Mouse (Mus musculus): Measurements from ENCODE around the gene Nt5c3b. TPM values are rescaled to one million over a fixed set of nuclear protein-coding genes. Genes with fewer than 3 reads are reported as not detected.

The Nt5c3b gene
- total and polyA plus RNA-seq, 2 experiments from 2014 or later: 63.0 to 113 TPM

DNA sequence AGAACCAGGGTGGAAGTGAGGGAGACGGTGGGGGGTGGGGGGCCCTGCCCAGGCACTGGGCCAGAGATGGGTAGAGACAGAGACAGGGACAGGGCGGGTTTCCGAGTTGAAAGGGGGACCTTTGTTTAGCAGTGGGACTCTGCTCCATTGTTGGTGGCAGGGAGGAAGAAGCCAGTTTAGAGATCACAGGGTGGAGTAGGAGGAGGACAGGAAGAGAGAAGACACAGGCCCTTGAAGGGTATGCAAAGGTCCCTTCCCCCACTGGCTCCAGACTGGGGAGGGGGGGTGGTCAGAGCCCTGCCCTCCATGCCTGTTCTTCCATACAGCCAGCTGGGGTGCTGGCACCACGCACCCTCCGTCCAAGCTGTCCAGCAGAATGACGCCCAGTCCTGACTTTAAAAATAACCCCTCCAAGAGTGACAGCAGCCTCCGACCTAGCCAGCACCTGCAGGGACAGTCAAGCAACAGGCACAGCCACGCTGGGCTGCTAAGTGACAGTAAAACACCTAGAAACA, 51.6 kb downstream of the Nt5c3b start:
- no peak for DNase-seq
- Histone ChIP-seq H3K4me1 (ENCODE audit: insufficient read depth) (peaks cover 7% of the 10 kb centered on the region; the same call in 1 of the 2 replicates), H3K36me3 (ENCODE audit: insufficient read depth) (peaks cover 14% of the 10 kb centered on the region), H3K27me3 (ENCODE audit: insufficient read depth, low read length) (no peaks in the 10 kb centered on the region), H3K27ac (ENCODE audit: low read depth, low read length) (no peak overlapping the region), H3K9me3 (ENCODE audit: low read length) (no peaks in the 10 kb centered on the region), H3K9ac (no peak overlapping the region), H3K4me3 (ENCODE audit: low read depth, low read length) (no peak overlapping the region), H3K4me2 (ENCODE audit: low read depth) (no peak overlapping the region)
- TF ChIP-seq CTCF (IDR thresholded peaks at IDR 0.05; ENCODE audit: low read depth): no peak
- ATAC-seq: no peak
- WGBS: 48% methylated on average over 8 of the region's 8 CpGs

- Histone ChIP-seq H3K9ac (no peak overlapping the region), H3K27ac (ENCODE audit: low read depth, low read length) (no peak overlapping the region), H3K4me1 (ENCODE audit: insufficient read depth) (peaks cover 5% of the 10 kb centered on the region; the same call in 1 of the 2 replicates), H3K36me3 (ENCODE audit: insufficient read depth) (peaks cover 22% of the 10 kb centered on the region), H3K9me3 (ENCODE audit: low read length) (no peaks in the 10 kb centered on the region), H3K4me3 (ENCODE audit: low read depth, low read length) (no peak overlapping the region), H3K27me3 (ENCODE audit: insufficient read depth, low read length) (no peaks in the 10 kb centered on the region), H3K4me2 (ENCODE audit: low read depth) (no peak overlapping the region)
- WGBS: 79% methylated on average over 6 of the region's 6 CpGs
- ATAC-seq (no peak), DNase-seq (no peak)
- TF ChIP-seq CTCF (IDR thresholded peaks at IDR 0.05; ENCODE audit: low read depth): no peak
These were observed 53.0 kb downstream of the Nt5c3b start for GRCm38 (mm10) chr11:100388588-100388987.

DNA sequence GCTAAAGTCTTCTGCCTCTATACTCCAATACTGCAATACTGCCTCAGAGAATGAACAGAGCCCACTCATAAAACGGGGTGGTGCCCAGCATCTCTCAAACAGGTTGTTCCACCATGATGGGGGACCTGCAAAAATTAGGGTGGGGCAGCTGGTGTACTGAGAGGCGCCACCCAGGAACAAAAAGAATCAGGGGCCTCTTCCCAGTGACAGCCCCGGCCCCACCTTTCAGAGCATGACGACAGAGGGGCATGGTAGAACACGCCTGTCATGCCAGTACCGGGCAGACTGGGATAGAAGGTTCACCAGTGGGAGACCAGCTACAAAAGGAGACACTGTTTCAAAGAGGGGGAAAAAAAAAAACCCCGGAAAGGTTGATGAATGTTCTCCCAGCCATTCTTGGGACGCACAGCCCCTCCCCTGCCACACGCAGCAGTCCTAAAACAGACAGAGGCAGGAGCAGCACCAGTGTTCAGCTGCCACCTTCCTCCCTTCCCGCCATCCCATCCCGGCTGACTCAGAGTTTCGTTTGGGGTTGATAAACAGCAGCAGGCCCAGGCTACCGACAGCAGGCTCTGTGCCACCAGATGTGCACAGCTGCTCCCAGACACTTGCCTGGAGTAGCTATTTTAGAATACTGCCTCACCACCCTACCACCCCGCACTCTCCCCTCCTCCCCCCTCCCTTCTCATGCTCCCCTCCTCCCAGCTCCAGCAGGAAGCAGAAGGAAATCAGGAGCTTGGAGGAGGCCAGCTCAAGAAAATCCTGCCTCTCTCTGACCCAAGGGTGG, 53.8 kb downstream of the Nt5c3b start:
- ATAC-seq (peak; percentile 74), DNase-seq (peak; percentile 32)
- H3K9me3 ChIP-seq (ENCODE audit: low read length): no peaks in the 10 kb centered on the region

GRCm38 (mm10) chr11:100387111-100387510, 54.5 kb downstream of the Nt5c3b start:
- 89% methylated on average over 6 of the region's 6 CpGs for WGBS
- peaks cover 36% of the 10 kb centered on the region for H3K36me3 ChIP-seq (ENCODE audit: insufficient read depth)
- no peak overlapping the region for H3K27ac ChIP-seq (ENCODE audit: low read depth, low read length)
- H3K4me3 ChIP-seq (ENCODE audit: low read depth, low read length): no peak overlapping the region
- no peak for DNase-seq
- peaks cover 5% of the 10 kb centered on the region; the same call in 1 of the 2 replicates for H3K4me1 ChIP-seq (ENCODE audit: insufficient read depth)
- ATAC-seq: no peak
- TF ChIP-seq CTCF (IDR thresholded peaks at IDR 0.05; ENCODE audit: low read depth): no peak
- no peak overlapping the region for H3K4me2 ChIP-seq (ENCODE audit: low read depth)
- no peaks in the 10 kb centered on the region for H3K9me3 ChIP-seq (ENCODE audit: low read length)
- H3K27me3 ChIP-seq (ENCODE audit: insufficient read depth, low read length): no peaks in the 10 kb centered on the region
- H3K9ac ChIP-seq: no peak overlapping the region

More for the DNA sequence above, 53.8 kb downstream of the Nt5c3b start:
- Histone ChIP-seq H3K4me3 (ENCODE audit: low read depth, low read length) (no peak overlapping the region), H3K36me3 (ENCODE audit: insufficient read depth) (peaks cover 30% of the 10 kb centered on the region), H3K9ac (no peak overlapping the region), H3K27ac (ENCODE audit: low read depth, low read length) (no peak overlapping the region; the same call in 1 of the 2 replicates), H3K27me3 (ENCODE audit: insufficient read depth, low read length) (no peaks in the 10 kb centered on the region), H3K4me1 (ENCODE audit: insufficient read depth) (peaks cover 5% of the 10 kb centered on the region; the same call in 1 of the 2 replicates), H3K4me2 (ENCODE audit: low read depth) (no peak overlapping the region)
- TF ChIP-seq CTCF (IDR thresholded peaks at IDR 0.05; ENCODE audit: low read depth): no peak
- WGBS: 57% methylated on average over 14 of the region's 14 CpGs

- WGBS: 51% methylated on average over 5 of the region's 5 CpGs
- no peak for TF ChIP-seq CTCF (IDR thresholded peaks at IDR 0.05; ENCODE audit: low read depth)
These were observed 55.0 kb downstream of the Nt5c3b start for GRCm38 (mm10) chr11:100386586-100386985.

DNA sequence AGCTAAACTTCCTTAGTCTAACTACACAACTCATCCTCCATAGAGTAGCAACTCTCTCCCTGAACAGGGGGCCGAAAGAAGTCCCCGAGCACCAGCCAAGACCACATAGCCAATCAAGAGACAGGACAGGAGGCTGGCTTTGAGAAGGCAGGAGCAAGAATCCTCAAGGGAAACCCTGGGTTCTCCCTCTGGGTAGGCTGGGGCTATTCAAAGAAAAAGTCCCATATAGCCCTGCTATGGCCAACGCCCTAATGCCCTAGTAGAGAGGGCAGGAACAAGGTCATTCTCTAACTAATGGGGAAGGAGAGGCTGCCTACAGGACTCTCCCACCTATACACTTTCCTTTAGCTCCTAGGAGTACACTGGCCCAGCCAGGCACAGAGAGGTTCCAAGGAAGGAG, 56.6 kb downstream of the Nt5c3b start:
- Histone ChIP-seq H3K27ac (ENCODE audit: low read depth, low read length) (no peak overlapping the region), H3K27me3 (ENCODE audit: insufficient read depth, low read length) (no peaks in the 10 kb centered on the region), H3K4me3 (ENCODE audit: low read depth, low read length) (no peak overlapping the region), H3K9ac (no peak overlapping the region), H3K4me1 (ENCODE audit: insufficient read depth) (peaks cover 5% of the 10 kb centered on the region; the same call in 1 of the 2 replicates), H3K4me2 (ENCODE audit: low read depth) (no peak overlapping the region), H3K36me3 (ENCODE audit: insufficient read depth) (peaks cover 53% of the 10 kb centered on the region), H3K9me3 (ENCODE audit: low read length) (no peaks in the 10 kb centered on the region)
- TF ChIP-seq CTCF (IDR thresholded peaks at IDR 0.05; ENCODE audit: low read depth): no peak
- WGBS: 89% methylated on average over 3 of the region's 3 CpGs
- ATAC-seq: no peak
- no peak for DNase-seq

More at GRCm38 (mm10) chr11:100386586-100386985, 55.0 kb downstream of the Nt5c3b start:
- no peak for ATAC-seq
- Histone ChIP-seq H3K9me3 (ENCODE audit: low read length) (no peaks in the 10 kb centered on the region), H3K36me3 (ENCODE audit: insufficient read depth) (peaks cover 42% of the 10 kb centered on the region), H3K4me2 (ENCODE audit: low read depth) (no peak overlapping the region), H3K9ac (no peak overlapping the region), H3K4me3 (ENCODE audit: low read depth, low read length) (no peak overlapping the region), H3K4me1 (ENCODE audit: insufficient read depth) (peaks cover 5% of the 10 kb centered on the region; the same call in 1 of the 2 replicates), H3K27me3 (ENCODE audit: insufficient read depth, low read length) (no peaks in the 10 kb centered on the region), H3K27ac (ENCODE audit: low read depth, low read length) (no peak overlapping the region)
- no peak for DNase-seq

DNA sequence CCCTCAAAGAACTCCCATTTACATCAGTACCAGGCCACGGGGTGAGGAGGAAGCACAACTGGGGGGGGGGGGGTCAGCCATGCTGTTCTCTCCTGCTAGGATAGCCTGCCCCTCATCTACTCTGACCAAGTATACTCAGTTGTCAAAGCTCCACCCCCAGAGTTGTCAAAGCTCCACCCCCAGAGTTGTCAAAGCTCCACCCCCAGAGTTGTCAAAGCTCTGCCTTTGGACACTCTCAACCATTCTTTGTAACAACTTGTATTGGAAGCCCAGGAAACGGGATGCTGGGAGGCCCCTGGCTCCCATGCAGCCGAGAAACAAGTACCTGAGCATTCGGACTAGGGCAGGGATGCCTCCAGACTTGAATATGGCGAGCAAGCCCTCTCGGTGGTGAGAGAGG, 58.9 kb downstream of the Nt5c3b start:
- no peaks in the 10 kb centered on the region for H3K9me3 ChIP-seq (ENCODE audit: low read length)
- ATAC-seq (no peak), DNase-seq (no peak)
- no peak overlapping the region for H3K4me3 ChIP-seq (ENCODE audit: low read depth, low read length)
- TF ChIP-seq CTCF (IDR thresholded peaks at IDR 0.05; ENCODE audit: low read depth): no peak
- no peak overlapping the region for H3K9ac ChIP-seq
- H3K27ac ChIP-seq (ENCODE audit: low read depth, low read length): no peak overlapping the region
- 79% methylated on average over 6 of the region's 6 CpGs for WGBS
- H3K27me3 ChIP-seq (ENCODE audit: insufficient read depth, low read length): no peaks in the 10 kb centered on the region
- no peak overlapping the region for H3K4me2 ChIP-seq (ENCODE audit: low read depth)
- H3K36me3 ChIP-seq (ENCODE audit: insufficient read depth): peaks cover 72% of the 10 kb centered on the region
- H3K4me1 ChIP-seq (ENCODE audit: insufficient read depth): no peaks in the 10 kb centered on the region
